Mouse (Mus musculus) CD4-positive, CD25-positive, alpha-beta regulatory T cell, adult 2 months (primary cell): ENCODE data around the gene Slc15a5.

Source experiments
- DNase-seq: peaks from one replicate; pipeline ENCODE4 v3.0.0-alpha.2; 2012; ENCODE audit warnings: low read depth, low spot score

The Slc15a5 gene

DNA sequence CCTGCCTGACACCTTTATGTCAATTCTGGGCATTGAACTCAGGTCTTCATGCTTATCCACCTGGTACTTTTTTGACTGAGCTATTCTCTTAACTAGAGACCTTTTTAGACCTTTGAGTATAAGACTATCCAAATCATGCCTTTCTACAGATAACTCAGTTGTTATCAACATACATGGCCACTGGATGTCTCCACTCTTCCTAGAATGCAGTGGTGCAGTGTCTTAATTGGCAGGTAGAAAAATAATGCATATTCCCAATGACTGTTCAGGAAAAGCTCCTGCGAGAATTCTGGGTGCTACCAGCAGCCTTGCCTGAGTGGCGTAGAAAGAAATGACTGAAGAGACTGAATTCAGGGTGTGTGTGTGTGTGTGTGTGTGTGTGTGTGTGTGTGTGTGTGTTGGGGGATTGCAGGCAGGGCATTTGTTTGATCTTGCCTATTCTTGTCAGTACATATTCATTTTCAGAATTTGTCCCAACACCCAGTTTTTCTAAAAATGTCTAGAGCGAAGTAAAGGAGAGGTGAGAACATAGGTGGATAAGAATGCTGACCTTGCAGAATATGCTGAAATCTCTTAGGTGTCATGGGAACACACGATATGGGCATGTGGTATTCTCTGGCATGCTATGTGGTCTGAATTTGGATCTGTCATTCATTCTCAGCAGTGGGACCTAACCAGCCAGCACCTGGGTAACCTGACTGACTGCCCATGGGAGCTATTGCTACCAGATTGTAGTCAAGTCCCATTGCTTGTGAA is 119.5 kb downstream of the Slc15a5 start:
- no peak for DNase-seq

DNA sequence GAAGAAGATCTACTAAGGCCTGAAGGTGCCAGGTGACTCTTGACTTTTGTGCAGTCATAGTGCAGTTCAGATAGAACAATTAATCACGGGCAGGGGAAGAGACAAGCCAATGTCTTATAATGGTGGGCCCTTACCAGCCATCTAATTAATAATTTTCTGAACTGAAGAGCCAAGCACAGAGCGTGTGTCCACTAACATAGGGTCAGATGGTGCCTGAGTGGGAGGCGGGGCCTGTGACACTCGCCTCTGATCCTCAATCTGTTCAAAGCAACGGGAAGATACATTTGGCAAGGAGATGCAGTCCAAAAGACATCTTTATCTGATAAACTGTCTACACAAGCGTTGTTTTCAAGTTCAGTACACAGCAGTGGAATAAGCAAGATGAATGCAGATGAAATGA is 122.1 kb downstream of the Slc15a5 start:
- DNase-seq: no peak

DNA sequence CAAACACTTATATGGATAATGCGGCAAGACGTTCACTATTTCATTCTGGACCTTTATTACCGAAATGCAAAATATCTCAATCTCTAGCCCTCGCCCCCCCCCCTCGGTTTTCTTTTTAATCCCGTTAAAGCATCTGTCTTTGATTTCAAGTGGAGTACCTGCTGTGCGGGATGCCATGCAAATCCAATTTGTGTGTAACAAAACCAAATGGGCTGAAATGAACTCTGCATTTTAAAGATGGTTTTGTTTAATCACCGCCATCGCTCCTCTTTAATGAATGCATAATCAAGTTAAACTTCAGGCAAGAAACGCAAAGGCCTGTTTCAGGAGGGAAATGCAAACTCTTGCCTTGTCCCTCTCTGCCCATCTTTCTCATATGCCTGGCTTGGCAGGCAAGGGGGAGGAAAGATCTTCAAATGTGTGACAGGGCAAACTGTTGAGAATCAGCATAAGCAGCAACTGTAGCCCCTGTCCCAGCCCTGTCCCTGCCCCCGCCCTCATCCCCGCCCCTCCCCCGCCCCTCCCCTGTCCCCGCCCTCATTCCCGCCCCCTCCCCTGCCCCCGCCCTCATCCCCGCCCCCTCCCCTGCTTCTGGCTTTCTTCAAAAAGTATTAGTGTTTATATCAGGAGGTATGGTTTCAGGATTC is 122.8 kb downstream of the Slc15a5 start:
- DNase-seq: no peak

DNA sequence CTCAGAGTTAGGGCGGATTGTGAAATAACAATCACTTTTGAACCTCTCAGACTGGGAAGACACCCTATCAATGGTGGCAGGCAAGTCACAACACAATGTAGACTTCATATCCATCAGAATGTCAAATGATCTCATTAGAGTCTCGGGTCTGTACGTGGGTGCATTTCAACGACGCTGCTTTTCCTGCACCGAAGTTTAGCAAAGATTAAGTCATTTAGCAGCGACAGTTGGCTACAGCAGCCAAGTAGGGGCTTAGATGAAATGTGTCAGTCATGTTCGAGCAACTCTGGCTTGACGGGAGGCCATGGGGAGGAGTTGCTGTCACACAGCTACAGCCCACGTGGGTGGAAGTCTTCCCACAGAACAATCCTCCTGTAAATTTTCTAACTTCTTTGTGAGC is 133.2 kb downstream of the Slc15a5 start:
- DNase-seq: no peak

DNA sequence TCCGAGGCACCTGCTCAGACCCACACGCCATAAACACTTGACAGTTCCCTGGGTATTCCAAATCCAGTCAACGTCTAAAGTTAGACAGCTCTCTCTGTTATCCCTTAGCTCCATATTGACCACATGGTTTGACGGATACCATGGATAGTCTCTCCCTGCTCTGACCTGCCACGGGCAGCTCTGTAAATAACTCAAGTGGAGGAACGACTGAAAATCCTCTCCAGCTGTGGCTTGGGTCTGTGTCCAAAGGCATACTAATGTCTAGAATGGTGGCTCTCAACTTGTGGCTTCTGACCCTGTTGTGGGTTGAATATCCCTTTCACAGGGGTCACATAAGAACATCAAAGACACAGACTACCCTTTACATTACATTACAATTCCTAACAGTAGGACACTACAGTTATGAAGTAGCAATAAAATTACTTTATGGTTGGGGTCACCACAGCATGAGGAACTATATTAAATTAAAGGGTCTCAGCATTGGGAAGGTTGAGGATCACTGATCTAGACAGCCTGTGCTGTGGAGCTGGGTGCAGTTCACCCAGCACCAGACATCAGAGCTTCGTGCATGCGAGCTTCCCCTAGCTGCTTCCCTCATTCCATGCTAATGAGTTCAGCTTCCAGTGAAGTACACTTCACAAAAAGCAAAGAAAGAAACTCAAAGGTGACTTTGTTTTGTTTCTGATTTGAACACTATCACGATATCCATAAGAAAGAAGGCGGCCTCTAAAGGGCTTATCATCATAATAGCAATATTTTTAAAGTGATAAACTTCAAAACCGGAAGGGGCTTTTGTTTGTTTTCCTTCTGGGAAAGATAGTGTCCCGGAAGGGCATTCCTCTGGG is 139.1 kb downstream of the Slc15a5 start:
- DNase-seq: no peak

DNA sequence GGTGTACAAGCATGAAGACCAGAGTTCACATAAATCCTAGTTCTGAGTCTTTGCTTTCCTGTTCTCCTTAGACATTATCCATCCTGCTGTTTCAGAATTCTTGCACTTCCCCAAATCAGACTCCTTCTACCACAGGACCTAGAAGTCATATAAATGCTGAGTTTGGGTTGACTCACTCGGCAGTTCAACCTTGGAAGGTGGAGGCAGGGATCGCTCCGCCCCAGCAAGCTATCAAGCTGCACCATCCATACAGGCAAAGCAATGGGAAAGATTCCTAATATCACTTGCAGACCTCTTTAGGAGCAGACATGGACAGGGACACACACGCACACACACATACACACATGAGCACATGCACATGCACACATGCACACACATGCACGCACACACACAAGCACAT is 142.2 kb downstream of the Slc15a5 start:
- DNase-seq: no peak

DNA sequence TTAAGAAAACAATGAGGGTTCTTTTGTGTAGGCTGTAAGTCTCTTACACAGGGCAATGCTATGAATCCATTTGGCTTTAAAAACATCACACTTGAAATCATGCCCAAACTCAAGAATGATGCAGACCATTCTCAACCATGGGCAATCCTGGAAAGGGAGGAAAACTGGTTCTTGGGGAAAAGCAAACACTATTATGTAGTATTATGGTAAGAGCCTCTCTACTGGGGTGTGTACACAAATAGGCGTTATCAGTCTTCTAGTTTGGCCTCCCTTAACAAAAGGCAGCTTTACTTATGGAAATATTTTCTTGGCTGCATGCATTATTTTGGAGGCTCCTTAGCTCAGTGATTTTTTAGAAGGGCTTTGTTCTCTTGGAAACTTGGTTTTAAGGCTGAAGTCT is 143.4 kb downstream of the Slc15a5 start:
- DNase-seq: no peak

DNA sequence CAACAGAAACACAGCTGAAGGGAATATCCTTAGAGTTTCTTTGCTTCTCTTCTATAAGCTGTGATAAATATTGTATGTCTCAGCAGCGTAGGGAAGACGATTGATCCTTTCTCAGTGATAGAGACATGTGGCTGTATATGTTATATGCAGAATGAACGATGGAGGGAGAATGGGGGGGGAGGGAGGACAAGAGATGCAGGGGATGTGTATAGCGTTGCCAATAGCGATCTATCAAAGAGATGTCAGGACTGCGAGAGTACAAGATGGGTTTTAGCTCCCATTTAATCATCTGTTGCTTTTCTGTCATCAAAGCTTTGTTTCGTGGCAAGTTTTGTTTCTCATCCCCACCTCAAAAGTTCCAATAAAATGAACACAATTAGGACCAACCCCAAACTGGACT is 143.9 kb downstream of the Slc15a5 start:
- DNase-seq: no peak

DNA sequence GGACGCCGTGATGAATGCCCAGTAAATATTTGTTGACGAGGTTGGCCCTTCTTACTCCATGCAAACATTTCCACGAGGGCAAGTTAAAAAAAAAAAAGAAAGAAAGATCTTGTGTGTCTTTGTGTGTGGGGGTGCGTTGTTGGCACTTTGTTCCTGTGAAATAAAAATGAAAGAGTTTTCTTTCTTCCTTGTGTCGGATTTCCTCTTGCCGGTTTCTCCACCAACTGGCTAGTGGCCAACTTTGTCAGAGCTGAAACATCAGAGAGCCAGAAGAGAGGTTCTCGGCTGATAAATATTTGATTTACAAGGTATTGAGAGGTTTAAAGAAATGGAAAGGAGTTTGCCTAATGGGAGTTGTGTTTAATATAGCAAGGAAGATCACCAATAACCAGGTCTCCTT is 144.4 kb downstream of the Slc15a5 start:
- no peak for DNase-seq

DNA sequence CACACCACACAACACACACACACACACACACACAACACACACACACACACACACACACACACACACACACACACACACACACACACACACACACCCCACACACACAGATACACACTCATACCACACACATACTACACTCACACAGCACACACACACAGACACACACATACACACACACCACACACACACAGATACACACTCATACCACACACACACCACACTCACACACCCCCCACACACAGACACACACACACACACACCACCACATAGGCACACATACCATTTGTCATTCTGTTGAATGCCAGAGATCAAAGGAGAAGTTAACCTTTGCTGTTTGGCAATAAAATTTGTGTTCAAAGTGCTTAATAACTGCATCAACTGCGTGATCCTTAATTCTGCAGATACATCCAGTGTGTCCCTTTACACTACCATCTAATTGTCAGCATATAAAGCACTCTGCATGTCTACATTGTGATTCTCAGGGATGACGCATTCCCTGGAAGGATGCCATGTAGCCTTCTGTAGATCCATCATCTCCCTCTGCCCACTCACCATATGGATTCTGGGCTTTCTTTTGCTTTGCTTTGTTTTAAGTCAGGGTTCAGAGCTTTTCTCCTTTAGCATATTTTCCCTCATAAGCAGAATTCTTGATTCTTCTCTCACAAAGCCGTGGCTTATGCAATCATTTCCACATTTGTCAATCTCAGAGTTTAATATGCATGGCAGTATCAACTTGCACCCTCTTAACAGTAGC is 145.0 kb downstream of the Slc15a5 start:
- no peak for DNase-seq
